Mouse (Mus musculus) thymus, postnatal 14 days (tissue): ENCODE data around the gene Cox14.
"Not testable (repeated sequence)": the region's sequence is repeated elsewhere in the genome, so short reads cannot be mapped to it uniquely, and the experiment has no call there.

Source experiments
- DNase-seq: peaks from one replicate; pipeline ENCODE4 v3.0.0; 2021

Cox14 gene

DNA sequence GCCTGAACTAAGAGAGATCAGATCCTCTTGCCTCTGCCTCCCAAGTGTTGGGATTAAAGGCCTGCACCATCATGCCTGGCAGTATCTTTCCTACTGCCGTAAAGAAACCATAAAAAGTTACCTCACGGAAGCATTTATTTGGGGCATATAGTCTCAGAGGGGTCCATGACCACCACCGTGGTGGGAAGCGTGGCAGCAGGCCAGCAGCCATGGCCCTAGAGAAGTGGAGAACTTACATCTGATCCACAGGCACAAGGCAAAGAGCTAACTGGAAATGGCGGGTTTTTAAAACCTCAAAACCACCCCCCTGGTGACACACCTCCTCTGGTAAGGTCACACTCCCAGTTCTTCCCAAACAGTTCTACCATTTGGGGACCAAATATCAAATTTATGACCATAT is 2.8 kb downstream of the Cox14 start:
- DNase-seq, result no peak

DNA sequence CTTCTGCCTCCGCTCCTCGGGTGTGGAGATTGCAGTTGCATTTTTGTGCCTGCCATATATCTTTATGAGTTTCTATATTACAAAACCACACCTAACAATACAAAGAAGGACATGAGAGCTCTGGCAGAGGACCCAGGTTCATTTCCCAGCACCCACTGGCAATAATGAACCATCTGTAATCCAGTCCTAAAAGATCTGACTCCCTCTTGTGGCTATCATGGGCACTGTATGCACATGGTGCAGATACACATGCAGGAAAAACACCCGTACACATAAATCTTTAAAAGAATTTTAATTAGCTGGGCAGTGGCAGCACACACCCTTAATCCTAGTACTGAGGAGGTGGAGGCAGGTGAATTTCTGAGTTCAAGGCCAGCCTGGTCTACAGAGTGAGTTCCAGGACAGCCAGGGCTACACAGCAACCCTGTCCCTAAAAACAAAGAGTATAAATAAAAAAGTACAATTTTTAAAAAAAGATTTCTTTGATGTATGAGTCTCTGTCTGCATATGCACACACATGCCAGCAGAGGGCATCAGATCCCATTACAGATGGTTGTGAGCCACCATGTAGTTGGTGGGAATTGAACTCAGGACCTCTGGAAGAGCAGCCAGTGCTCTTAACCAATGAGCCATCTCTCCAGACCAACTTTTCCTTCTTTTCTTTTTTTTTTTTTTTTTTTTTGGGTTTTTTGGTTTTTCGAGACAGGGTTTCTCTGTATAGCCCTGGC is 3.8 kb downstream of the Cox14 start:
- peak; percentile 45 for DNase-seq

- no peak for DNase-seq
Observed at GRCm38 (mm10) chr15:99731167-99731566, 5.7 kb downstream of the Cox14 start.

DNA sequence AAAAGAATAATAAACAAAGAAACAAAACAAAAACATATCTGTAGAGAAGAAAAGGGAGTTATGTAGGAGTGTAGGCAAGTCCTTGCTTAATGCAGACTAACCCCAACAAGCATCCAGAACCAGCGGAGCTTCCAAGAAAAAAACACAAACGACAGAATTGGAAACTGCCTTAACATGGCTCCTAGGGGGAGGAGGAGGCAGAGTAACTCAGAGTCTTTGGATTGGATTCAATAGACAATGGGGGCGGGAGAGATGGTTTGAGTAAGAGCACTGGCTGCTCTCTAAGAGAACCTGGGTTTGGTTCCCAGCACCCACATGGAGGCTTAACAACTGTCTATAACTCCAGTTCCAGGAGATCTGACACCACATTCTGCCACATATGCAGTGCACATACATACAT is 6.3 kb downstream of the Cox14 start:
- no peak for DNase-seq

- DNase-seq, result no peak
Observed at GRCm38 (mm10) chr15:99733186-99733585, 7.8 kb downstream of the Cox14 start.

GRCm38 (mm10) chr15:99735631-99736030 is 10.2 kb downstream of the Cox14 start:
- DNase-seq, result peak; percentile 100

- no peak for DNase-seq
Observed at GRCm38 (mm10) chr15:99736675-99737074, 11.3 kb downstream of the Cox14 start.

GRCm38 (mm10) chr15:99740229-99740628 is 14.8 kb downstream of the Cox14 start:
- DNase-seq, result no peak

DNA sequence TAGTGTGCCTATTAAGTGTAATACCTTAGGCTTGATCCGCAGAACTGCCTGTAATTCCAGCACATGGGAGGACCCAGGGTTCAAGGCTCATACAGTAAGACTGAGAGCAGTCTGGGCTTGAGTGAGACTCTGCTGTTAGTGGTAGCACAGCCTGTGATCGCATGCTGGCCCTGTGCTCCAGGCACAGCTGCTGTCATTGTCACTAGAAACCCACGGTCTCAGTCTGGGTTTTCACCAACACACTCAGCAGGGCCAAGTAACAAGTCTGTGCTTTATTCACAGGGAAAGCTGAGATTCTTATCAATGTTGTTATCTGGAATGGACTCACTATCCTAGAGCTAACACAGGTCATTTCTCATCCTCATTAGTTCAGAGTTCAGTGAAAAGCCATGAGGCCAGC is 28.8 kb downstream of the Cox14 start:
- DNase-seq, result no peak

DNA sequence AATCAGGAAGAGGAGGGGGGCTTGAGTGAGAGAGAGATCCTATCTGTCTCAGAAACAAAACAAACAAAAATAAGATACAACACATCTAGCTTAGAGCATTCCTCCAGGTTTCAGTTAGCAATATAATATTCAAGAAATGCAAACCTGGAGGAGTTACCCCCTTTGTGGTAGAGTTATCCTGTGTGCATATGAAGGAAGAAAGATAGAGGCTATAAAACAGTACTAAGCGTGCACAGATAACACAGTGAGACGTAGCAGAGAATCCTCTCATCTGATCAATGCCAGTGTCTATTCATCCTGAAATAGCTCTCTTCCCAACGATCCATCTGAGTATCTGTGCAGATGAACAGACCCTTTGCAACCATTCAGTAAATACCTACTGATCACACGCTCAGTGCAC is 42.0 kb downstream of the Cox14 start:
- DNase-seq, result no peak

- DNase-seq, result no peak
Observed at GRCm38 (mm10) chr15:99768761-99769160, 43.3 kb downstream of the Cox14 start.

- no peak for DNase-seq
Observed at GRCm38 (mm10) chr15:99771004-99771500, 45.6 kb downstream of the Cox14 start.

GRCm38 (mm10) chr15:99771601-99772276 is 46.3 kb downstream of the Cox14 start:
- peak; percentile 78 for DNase-seq

DNA sequence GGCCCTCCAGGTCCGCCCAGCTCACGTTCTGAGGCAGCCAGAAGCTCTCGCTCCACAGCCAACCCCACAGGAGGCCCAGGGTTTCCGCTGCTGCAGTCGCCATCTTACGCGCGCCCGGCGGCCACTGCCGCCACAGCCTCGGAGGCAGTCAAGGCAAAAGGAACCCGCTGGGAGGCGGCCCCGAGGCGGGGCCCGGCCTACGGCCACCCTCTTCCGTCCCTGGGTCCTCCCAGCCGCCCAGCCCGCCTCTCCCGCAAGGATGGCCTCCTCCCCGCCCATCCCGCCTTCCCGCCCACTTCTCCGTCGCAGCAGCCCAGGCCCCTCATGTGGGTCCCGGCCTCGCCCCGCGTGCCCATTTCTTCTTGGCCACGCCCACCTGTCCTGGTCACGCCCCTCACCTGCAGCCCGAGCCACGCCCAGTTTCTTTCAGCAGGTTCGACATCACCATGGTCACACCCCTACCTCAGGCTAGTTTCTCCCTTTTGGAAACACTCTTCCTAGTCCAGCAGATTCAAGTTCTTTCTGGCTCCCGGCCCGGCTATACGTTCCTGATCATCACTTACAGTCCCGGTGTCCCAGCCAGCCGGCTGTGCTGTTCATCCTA is 47.0 kb downstream of the Cox14 start:
- peak; percentile 90 for DNase-seq

DNA sequence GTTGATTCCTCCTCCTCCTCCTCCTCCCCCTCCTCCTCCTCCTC is 47.3 kb downstream of the Cox14 start, which contains the start of gene Cers5:
Gene Cers5, minus strand, starts transcription at position 5 of the 44 bp plus-strand sequence.
- DNase-seq, result not testable (repeated sequence)

- DNase-seq, result no peak
Observed at GRCm38 (mm10) chr15:99772925-99773324, 47.5 kb downstream of the Cox14 start.
